Mouse (Mus musculus): ENCODE data around the gene Srebf1.

Gene Srebf1

DNA sequence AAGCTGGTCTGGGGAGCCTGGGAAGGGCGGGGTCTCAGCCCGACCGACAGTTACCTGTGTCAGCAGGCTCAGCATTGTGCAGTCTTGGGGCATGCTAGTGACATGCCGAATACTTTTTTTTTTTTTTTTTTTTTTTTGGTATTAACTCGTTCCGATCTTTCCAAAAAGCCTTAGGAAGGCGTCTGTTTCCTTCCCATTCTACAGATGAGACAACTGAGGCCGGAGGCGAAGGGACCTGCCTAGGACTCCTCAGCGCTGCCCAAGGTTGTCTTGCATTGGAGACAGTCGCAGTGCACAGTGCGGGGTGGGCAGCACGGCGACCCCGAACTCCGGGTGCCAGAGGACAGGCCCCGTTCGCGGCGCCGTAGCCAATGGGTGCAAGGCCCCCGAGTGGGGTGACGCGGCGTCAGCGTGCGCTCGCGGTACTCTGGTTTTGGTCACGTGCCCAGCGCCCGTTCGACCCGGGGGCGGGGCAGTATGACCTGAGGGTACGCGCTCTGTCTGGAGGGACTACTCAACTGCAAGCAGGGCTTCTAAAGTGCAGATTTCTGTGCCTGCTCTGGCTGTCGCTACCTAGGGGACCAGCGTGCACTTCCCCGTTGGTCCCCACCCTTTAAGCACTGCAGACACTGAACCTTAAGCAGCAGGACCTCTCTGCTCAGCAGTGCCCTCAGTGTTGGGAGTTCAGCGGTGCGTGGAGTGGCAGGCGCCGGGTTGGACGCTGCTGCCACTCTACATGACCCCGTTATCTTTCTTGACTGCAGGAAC is at the start of gene Srebf1:
TSS of gene Srebf1 (minus strand) at position 113 of the 768 bp plus-strand sequence.
- peak; percentile 79 for DNase-seq (ENCODE audit: low spot score)

DNA sequence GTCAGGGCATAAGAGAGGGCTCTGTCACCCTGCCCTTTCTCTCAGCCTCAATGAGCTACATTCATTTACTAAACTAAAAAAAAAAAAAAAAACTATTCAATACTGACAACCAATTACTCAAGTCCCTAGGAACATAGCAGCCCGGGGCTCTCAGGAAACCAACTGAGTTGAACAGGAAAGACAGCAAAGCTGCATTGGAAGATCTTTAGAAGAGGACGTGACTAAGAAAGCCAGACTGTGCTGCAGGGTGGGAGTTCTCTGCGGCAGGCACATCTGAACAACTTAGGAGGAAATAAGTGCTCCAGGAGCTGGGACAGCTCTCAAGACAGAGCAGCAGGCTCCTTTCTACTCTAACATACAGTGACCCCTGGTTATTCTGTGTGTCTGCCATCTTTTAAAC is 46.2 kb upstream of the Srebf1 start:
- DNase-seq (ENCODE audit: low spot score): no peak

DNA sequence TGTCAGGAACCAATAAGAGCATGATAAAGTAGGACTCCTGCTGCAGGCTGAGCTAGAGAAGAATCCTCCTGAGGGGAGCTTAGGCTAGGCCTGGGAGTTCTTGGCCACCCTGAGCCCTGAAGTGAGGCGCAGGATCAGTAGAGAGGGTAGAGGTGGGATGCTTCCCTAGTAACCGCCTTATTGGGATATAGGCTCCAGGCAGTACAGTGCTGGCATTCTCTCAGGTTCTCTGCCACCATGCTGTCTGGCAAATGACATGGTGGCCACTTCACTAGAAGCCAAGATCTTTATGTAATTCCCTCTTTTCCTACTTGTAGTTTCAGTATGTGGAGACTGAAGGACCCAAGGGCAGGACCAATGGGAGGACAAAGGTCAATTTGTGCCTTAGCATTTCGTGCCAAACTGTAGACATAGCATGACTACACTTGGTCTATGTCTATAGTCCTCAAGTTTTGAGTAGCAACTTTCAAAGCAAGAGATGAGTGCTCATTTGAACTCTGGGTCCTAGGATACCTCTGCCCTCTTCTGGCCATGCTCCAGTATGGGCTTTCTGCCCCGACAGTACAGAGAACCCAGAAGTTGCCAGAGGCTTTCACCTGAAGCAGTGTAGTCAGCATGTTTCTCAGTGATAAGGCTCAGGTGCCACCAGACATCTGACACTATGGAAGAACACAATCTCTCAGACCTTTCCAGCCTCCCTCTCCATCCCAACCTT is 43.0 kb upstream of the Srebf1 start:
- no peak for DNase-seq (ENCODE audit: low spot score)

DNA sequence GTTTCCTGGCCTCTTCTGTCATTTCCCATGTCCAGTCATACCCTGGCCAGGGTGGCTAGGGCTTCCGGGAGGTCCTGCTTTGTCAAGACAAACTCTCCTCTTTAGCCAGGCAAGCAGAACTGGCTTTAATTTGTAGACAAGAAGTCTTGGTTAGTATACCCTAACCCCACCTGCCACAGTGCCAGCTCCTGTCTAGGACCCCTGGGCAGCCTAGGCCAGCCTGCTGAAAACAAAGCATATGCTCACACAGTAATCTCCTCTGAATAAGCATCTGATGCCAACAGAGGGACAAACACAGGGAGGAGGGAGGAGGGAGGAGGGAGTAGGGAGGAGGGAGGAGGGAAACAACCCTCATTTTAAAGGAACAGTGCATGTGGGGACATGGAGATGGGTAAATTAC is 42.3 kb upstream of the Srebf1 start:
- no peak for DNase-seq (ENCODE audit: low spot score)

DNA sequence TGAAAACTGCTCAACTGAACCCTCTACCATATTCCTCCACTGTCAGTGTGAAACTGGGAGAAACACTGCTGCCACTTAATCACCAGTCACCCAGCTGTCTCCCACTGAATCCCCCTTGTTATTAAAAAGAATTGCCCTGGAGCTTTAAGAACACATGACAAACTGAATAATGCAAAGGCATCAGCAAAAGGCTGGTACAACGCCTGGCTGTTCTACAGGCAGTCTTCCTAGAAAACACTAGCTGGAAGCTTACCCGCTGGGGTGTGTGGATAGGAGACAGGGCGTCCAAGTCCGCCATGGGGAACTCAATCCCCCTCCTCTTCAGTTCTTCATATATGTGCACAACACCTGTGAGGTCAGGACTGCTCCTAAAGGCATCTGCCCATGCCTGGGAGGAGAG is 40.0 kb upstream of the Srebf1 start:
- no peak for DNase-seq (ENCODE audit: low spot score)

DNA sequence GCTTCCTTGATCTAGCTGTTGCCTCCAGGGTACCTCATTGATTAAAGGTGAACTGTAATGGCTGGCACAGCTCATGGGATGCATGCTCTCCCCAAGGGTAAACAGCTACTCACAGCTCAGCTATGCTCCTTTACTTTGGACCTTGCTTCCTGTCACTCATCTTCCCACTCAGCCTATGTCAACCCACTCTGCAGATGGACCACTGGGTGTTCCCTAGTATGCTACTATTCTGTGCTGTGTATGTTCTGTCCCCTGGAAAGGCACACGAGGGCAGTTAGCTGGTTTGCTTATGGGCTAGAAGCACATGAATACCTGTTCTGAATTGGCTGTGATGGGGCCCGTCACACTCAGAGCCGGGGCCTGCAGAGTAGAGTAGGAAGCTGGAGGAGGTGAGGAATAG is 38.4 kb upstream of the Srebf1 start:
- DNase-seq (ENCODE audit: low spot score): no peak

DNA sequence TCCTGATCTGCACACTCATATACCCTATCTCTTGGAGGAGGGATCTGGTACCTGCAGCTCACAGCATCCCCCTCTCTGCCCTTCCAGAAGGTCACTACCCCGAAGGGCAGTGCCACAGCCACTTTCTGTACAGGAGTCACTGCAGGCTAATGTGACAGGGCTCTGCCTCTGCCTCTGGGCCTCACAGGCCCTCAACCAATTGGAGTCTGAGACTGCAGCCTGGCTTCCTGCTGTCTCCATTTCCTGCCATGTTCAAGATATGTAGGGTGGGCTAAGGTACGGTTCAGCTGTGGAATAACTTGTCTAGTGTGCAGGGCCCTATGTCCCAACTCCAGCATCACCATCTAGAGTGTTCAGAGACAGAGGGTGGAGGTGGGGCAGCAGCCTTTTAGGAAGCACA is 35.3 kb upstream of the Srebf1 start:
- DNase-seq (ENCODE audit: low spot score): no peak

DNA sequence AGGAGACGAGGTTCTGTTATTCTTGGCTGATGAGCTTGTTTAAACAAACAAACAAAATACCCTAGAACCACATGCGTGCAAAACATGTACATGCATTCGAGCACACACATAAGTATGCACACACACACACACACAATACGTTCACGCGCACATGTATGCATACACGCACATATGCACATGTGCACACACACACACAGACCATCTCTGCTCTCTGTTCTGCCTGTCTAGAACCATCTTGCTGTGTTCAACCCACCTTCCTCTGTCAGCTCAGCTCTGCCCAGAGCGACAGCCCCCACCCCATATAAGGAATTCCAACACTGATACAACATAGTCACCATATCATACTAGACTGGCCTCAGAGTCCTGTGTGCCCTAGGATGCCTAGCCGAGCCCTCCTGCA is 34.3 kb upstream of the Srebf1 start:
- DNase-seq (ENCODE audit: low spot score): no peak

DNA sequence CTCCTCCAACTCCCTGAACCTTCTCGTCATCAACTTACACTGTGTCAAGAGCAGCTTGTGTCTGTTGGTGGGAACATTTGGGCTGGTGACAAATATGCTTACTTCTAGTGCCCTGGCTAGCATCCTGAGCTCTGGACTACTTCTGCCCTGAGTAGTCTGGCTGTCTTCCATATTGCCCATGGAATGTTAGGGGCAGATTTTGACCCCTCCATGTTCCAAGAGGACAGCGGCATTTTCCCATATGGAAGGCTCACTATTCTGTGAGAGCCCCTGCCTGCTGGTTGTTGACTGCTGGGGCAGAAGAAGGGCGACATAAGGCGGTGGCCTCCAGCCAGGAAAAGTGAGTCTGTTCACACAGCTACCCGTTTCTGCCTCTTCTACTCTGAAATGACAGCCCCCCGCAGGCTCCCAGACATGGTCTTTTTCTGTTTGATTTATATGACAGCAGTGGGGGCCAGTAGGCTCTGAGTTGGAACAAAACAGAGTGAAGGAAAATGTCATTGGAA is 33.8 kb upstream of the Srebf1 start:
- no peak for DNase-seq (ENCODE audit: low spot score)

DNA sequence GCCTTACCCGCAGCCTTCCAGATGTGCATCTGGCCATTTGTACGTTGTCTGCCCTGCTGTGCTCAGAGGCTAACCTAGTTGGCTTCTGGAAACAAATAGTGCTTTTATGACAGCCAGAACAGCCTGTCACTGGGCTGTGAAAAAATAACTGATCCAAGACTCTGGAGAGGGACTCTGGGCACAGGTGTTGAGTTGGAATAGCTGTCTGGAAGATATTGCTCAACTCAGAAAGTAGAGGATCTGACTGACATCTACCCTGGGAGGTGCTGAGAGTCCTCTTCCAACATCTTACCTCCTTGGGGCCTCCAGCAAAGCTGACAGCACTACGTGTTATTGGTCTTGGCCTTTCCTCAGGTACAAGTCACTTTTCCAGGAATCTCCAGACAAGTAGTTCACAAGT is 33.3 kb upstream of the Srebf1 start:
- no peak for DNase-seq (ENCODE audit: low spot score)

DNA sequence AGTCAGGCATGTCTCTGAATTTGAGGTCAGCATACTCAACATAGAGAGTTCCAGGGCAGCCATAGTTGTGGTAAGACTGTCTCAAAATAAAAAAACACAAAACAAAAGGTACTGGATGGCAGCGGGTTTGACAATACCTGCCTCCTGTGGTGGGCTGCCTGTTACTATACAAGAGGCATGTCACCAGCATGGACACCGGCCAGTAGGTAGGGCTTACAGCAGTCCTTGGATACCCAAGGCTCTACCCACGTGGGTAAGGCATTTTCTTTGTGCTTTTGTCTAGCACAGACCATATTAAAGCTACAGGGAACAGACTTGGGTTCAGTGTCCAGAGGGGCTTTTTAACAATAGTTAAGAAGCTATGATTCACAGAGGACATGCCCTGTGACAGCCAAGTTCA is 32.8 kb upstream of the Srebf1 start:
- no peak for DNase-seq (ENCODE audit: low spot score)

DNA sequence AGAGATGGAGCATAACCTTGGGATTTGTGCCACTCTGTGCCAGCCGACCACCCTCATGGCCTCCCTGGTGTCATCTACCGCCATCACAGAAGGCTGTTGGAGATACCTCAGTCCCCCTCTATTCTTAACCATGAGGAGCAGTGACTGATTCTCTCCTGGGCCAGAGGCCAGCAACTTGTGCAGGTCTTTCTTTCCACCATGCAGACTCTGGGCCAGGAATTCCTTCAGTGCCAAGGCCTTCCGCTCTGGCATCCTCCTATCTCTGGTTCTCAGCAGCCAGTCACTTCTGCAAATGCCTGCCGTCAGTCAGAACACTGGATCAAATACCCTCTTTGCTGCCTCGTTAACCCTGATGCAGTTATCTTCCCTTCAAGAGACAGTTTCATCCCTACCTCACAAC is 31.9 kb upstream of the Srebf1 start:
- no peak for DNase-seq (ENCODE audit: low spot score)

DNA sequence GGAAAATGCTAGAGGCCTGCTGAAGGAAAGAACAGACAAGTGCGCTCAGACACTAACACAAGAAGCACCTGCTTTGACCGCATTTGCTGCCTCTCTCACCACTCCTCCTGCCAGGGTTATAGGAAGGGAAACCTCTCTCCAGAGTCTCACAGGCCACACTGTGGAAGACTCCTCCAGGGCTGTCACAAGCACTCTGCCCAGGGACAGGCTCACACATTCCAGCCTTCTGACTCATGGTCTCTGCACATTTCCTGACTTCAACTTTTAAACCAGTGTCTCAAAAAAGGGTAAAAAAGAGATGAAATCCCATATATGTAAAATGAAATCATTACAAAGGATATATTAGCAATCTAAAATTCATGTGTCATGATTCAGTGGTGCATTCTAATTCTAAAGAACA is 31.2 kb upstream of the Srebf1 start:
- no peak for DNase-seq (ENCODE audit: low spot score)

DNA sequence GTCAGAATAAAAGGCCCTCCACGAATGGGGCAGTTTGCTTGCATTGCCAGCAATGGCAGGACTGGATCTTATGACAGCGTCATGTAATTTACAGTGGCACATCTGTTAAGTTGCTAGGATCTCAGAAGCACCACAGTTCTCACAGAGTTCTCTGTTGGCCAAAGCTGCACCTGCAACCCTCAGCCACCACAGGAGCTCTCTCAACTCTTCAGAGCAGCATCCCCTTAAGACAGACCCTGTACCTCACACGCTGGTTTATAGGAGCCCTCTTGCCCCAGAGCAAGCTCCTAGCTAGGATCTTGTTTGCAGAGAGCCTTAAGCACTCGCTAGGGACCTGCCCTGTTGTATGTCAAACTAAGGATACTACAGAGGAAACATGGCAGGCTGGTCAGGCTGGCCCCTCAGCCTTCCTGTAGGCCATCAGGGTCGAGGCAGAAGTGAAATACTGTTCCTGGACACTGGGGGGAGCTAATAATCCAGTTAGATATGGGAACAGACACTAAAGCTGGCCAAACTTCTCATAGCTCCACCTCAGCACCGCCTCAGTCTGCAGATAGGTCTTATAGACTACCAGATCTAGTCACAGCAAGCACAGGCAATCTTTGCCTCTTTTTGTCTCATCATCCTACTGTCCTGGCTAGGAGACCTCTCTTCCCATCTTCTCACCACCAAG is 28.7 kb upstream of the Srebf1 start:
- no peak for DNase-seq (ENCODE audit: low spot score)

DNA sequence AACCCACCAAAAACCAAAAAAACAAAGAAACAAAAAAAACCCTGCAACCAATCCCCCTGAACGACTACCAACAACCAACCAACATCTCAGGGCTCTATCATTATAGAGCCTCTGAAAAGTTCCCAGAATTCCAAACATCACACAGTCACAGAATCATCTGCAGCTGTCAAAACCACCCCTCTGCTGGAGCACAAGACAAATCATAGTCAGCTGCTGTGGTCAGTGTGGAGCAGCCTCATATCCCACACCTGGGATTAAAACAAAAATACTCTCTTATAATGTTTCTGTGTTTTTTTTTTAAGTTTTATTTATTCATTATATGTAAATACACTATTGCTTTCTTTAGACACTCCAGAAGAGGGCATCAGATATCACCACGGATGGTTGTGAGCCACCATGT is 27.5 kb upstream of the Srebf1 start:
- DNase-seq (ENCODE audit: low spot score): no peak

DNA sequence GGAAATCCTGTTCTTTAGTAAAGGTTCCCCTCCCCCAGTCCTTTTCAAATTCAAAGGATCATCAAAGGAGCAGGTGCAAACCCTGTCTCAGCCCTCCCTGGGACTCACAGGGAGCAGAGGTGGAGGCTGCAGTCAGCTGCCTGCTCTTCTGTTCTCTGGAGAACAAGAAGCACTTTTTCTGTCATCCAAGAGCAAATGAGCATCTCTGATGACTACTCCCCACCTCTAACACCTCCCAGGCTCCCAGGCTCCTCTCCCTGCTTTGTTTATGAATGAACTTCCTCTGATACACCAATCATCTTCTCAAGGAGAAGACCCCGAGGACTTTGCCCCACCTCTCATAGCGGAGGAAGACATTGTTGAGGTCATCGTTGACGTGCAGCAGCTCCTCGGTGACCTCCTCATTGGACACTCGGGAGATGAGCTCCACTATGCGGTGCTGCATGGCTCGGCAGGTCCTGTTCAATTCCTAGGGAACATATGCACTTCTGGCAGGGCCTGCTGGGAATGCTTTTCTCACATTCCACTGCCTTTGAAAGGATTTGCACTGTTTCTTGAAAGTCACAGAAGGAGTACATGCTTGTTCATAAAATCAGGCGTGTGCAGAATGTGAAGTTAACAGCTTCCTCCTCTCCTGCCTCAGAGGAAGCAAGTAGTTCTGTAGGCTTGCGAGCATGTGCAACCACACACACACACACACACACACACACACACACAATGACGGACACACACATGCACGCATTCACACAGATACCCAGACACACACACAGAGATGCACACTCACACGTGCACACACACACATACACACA is 26.4 kb upstream of the Srebf1 start:
- DNase-seq (ENCODE audit: low spot score): no peak

DNA sequence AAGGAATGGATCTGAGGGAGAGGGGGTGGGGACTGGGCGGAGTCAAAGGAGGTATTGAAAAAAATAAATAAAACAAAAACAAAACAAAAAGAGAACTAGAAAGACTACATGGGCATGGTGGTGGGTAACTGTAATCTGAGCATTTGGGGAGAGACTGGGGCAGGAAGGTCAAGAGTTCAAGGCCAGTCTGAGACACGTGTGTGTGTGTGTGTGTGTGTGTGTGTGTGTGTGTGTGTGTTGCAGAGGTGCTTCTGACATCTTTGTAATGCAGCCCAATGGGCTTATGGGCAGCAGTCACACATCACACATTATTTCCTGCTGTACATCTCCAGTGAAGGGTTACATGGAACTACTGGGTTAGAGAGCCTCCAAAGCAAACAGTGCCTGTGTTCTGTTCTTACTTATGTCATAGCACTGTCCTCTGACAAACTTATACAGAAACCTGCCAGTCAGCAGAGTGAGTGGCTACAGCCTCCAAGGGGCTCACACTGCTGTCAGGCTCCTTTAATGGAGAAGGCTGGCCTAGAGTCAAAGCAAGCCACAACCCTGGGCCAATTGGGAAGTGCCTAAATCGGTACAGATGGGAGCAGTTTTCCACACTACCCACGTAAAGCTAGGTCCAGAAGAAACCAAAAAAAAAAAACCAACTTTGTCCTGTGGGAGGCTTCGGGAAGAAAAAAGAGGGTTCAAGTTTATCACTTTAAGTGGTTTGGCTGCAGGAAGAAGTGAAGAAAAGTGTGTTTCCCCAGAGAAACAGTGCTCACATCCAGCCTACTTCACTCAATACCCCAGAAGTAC is 25.6 kb upstream of the Srebf1 start:
- DNase-seq (ENCODE audit: low spot score): no peak

DNA sequence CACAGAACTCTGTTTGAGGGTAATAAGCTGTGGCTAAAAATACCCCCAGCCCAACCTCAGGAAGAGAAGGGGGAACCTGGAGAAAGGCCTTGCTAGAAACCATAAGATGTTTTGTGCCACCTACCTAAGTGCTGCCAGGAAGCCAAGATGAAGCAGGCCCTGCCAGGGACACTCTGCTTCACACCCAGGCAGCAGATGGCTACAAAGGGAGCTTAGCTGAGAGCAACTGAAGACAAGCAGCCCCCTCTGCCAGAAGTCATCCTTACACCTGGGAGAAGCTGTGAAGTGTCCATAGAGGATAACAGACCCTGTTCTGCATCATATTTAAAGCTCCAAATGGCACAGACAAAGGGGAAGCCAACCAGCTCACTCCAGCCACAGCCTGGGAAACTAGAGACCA is 23.7 kb upstream of the Srebf1 start:
- DNase-seq (ENCODE audit: low spot score): peak; percentile 34

DNA sequence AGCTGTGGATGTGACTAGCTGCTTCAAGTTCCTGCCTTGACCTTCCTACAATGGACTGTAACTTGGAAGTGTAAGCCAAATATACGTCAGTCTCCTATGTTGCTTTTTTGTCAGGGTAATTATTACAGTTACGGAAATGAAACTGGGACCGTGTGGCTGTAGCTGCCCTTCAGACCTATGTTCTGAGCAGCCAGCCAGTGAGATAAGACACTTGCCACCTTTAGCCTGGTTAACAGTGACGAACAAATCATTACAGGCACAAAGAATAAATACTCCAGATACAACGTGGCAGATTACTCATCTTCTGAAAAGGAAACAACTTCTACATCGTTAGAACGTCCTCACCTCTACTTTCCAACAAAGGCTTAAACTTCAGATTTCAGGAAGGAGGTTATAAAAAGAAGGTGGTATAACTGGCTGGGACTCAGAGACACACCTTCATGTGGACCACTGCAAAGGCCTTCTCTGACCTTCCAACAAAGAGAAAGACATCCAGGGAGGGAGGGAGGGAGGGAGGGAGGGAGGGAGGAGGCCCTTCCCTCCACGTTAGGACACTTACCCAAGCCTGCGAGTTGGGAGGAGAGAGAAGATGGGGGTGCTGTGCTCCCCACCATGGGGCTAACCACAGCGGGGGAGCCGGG is 22.2 kb upstream of the Srebf1 start:
- DNase-seq (ENCODE audit: low spot score): no peak

DNA sequence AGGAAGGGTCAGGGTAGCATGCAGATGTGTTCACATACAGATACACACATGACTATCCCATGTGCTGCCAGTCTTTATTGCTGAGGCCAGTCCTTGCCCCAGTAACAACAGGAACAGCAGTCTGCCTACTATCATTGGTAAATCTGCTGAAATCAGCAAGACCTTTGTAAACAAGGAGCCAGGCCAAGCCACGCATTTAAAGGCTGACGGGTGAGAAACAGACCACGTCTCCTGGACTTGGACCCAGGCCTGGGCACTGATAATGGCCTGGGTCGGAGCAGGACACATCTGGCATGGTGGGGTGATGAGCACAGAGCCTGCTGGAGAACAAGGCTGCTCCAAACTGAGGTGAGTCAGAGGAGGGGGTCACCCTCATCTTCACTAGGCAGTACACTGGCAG is 18.1 kb upstream of the Srebf1 start:
- DNase-seq (ENCODE audit: low spot score): no peak

DNA sequence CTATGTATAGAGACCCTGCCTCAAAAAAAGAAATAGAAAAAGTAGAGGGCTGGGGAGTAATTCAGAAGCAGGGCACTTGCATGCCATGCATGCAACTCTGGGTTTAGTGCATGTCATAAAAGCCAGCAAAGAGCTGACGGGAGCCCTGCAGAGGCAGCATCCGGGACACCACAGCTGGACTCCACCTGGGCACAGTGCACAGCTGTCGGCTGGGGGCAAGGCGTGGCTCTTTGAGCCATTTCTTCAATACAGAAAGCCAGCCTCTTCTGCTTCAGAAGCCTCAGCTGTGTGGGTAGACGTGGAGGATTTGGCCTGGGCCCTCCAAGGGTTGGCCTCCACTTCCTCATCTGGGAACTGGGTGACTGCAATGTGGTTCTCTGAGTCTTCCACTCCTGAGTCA is 13.0 kb upstream of the Srebf1 start:
- no peak for DNase-seq (ENCODE audit: low spot score)

Data from left cerebral cortex, adult 11 months (tissue).